Mouse (Mus musculus) ES-Bruce4 (cell line): Measurements from ENCODE around the gene 2310033P09Rik.
"Not testable (repeated sequence)": the region's sequence is repeated elsewhere in the genome, so short reads cannot be mapped to it uniquely, and the experiment has no call there.

ENCODE experiments used
- CTCF ChIP-seq: IDR thresholded peaks from one replicate; pipeline ENCODE4 v1.8.1; 2011; ENCODE audit warnings: low read depth, low read length
- POLR2A ChIP-seq: IDR thresholded peaks from one replicate; pipeline ENCODE4 v1.8.1; 2011; ENCODE audit warnings: low read length; ENCODE audit not compliant: insufficient read depth

GRCm38 (mm10) chr11:59212320-59212719 lies 4.2 kb downstream of the 2310033P09Rik start:
- TF ChIP-seq POLR2A, CTCF: not testable (repeated sequence)
